Mouse (Mus musculus) c-Kit-positive CD71-positive TER-119-negative erythroid progenitor cells, embryonic 14.5 days (primary cell): ENCODE measurements around the gene Card19.
A peak's percentile ranks its signal among the peaks of the same experiment; 100 is the strongest.

Experiments
- DNase-seq: peaks from one replicate; pipeline ENCODE4 v3.0.0-alpha.2; 2013; ENCODE audit warnings: low read depth

The Card19 gene

GRCm38 (mm10) chr13:49225633-49226032 is 9.8 kb upstream of the Card19 start:
- no peak for DNase-seq

- DNase-seq: no peak
These were observed 9.3 kb upstream of the Card19 start for GRCm38 (mm10) chr13:49225159-49225558.

GRCm38 (mm10) chr13:49224729-49225128 is 8.9 kb upstream of the Card19 start:
- no peak for DNase-seq

GRCm38 (mm10) chr13:49224314-49224713 is 8.5 kb upstream of the Card19 start:
- DNase-seq: no peak

- no peak for DNase-seq
These were observed 5.1 kb upstream of the Card19 start for GRCm38 (mm10) chr13:49220912-49221311.

- no peak for DNase-seq
These were observed 3.5 kb upstream of the Card19 start for GRCm38 (mm10) chr13:49219367-49219766.

- no peak for DNase-seq
These were observed 2.8 kb upstream of the Card19 start for GRCm38 (mm10) chr13:49218651-49219050.

- DNase-seq: no peak
These were observed 1.1 kb upstream of the Card19 start for GRCm38 (mm10) chr13:49216808-49217561.

- peak; percentile 35 for DNase-seq
These were observed 349 bp upstream of the Card19 start for GRCm38 (mm10) chr13:49216220-49216552.

- DNase-seq: no peak
These were observed 721 bp downstream of the Card19 start for GRCm38 (mm10) chr13:49215128-49215503.

- no peak for DNase-seq
These were observed 1.4 kb downstream of the Card19 start for GRCm38 (mm10) chr13:49214454-49214853.

GRCm38 (mm10) chr13:49213531-49213932 is 2.3 kb downstream of the Card19 start:
- DNase-seq: no peak

GRCm38 (mm10) chr13:49212711-49213500 is 2.9 kb downstream of the Card19 start:
- DNase-seq: no peak

- no peak for DNase-seq
These were observed 6.5 kb downstream of the Card19 start for GRCm38 (mm10) chr13:49209306-49209705.

GRCm38 (mm10) chr13:49206341-49206740 is 9.5 kb downstream of the Card19 start:
- no peak for DNase-seq

GRCm38 (mm10) chr13:49205381-49205998 is 10.3 kb downstream of the Card19 start:
- DNase-seq: peak; percentile 54

GRCm38 (mm10) chr13:49202556-49202955 is 13.3 kb downstream of the Card19 start:
- DNase-seq: no peak

- DNase-seq: no peak
These were observed 15.1 kb downstream of the Card19 start for GRCm38 (mm10) chr13:49200688-49201087.

GRCm38 (mm10) chr13:49199891-49200290 is 15.9 kb downstream of the Card19 start:
- DNase-seq: no peak

GRCm38 (mm10) chr13:49198734-49199133 is 17.1 kb downstream of the Card19 start:
- DNase-seq: no peak

- no peak for DNase-seq
These were observed 19.1 kb downstream of the Card19 start for GRCm38 (mm10) chr13:49196766-49197165.

GRCm38 (mm10) chr13:49196211-49196610 is 19.6 kb downstream of the Card19 start:
- DNase-seq: no peak

- no peak for DNase-seq
These were observed 20.2 kb downstream of the Card19 start for GRCm38 (mm10) chr13:49195651-49196050.
